Mouse (Mus musculus) adrenal gland (tissue): Measurements from ENCODE around the gene Spon1.

Experiments
- intact Hi-C: fragments of 180-260 bp; cut with DNase I; formaldehyde crosslinking; loops from one replicate; pipeline ENCODE4 v1.15.1; 2025

The Spon1 gene

GRCm38 (mm10) chr7:114083088-114083487, 317.3 kb downstream of the Spon1 start:
- intact Hi-C loops: no loop called here

GRCm38 (mm10) chr7:114083760-114084159, 318.0 kb downstream of the Spon1 start:
- intact Hi-C loops: no loop called here

DNA sequence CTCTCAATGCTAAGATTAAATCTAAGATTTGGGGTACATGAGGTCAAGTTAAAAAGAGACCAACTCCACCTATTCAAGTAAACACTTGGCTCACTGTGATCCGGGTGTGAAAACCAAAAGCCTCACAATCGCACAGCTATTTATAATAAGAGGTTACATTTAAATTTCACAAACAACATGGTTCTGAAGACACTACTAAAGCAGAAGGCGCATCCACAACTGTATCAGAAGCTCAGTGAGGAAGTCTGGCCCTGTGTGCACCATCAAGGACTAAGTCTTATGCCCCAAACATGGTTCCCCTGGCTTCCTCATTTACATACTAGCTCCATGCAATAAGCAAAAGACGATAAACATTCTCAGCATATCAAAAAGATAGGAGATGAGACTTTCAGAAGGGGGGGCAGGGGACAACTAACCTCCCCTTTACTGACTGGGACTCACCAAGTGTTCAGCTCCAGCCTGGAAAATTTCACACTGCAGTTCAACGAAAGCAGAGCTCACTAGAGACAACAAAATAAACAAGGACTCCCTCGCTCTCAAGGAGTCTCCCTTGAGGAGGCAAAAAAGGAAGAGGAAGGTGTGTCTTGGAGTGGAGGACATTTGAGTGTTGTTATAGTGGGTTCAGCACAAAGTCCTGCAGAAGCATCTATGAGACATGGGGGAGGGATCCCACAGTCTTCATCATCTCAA, 320.4 kb downstream of the Spon1 start:
- intact Hi-C loops: loop anchor here (5.0 kb wide), 1 partner anchor 111 kb away; no protein-coding TSS in a partner anchor

GRCm38 (mm10) chr7:114087341-114087740, 321.5 kb downstream of the Spon1 start:
- intact Hi-C loops: loop anchor here (5.0 kb wide), 1 partner anchor 110 kb away; no protein-coding TSS in a partner anchor

DNA sequence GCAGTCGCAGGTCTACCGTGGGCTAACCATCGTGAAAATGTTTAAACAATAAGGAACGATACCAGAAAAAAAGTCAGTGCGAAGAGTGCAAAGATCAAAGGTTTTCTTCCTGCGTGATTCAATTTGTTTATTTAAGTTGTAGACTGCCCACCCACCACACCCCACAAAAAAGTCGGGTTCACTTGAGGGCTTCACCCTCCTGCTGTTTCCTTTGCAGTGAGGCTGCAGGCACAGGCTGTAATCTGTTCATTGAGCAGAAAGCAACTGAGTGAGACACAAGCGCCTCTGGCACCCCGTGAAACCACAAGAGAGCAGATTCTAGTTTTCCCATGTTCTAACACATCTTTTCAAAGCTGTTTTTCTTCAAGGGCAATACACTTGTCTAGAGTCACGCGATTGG, 322.2 kb downstream of the Spon1 start:
- intact Hi-C loops: loop anchor here (5.0 kb wide), 1 partner anchor 109 kb away; no protein-coding TSS in a partner anchor

DNA sequence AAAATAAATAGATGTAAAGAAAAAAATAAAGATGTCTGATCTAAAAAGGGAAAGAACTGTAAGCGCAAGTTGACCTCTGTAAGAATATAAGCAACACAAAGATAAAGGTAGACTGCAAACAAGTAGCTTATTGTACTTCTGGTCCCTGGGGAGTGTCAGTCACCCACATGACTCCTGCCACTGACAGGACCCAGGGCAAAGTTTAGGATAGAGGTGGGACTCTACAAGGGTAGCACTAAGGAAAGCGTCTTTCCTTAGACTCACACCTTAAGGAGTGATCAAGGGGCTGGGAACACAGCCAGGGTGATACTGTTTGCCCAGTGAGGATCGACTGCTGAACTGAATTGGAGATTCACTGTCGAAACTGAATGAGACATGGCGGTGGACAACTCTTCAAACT, 323.1 kb downstream of the Spon1 start:
- intact Hi-C loops: loop anchor here (5.0 kb wide), 1 partner anchor 108 kb away; no protein-coding TSS in a partner anchor

- intact Hi-C loops: no loop called here
Observed at GRCm38 (mm10) chr7:114090231-114090630, 324.4 kb downstream of the Spon1 start.

DNA sequence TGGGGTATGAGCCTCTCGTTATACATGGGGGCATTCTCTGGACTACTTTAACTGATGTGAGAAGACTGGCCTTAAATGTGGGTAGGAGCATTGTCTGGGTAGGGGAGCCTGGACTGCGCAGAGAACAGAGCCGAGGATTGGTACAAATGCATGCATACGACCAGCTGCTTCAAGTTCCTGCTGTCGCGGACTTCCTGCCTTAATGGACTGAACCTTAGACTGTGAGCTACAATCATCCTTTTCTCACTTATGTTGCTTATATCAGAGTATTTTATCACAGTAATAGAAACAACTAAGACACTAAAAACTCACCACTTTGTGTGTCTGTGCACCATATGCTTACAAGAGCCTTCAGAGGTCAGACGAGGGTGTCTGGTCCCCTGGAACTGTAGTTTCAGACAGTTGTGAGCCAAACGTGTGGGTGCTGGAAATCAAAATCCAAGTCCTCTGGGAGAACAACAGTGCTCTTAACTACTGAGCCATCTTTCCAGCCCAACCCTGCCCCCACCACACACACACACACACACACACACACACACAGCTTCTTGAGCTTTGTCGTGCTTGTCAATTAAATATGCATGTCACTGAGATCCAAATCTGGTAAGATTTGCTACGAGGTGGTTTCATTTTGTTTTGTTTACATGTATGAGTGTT, 325.2 kb downstream of the Spon1 start:
- intact Hi-C loops: no loop called here
